Mouse (Mus musculus) liver, embryonic 14.5 days (tissue): ENCODE measurements around the gene Smarcd3. TPM values are rescaled to one million over a fixed set of nuclear protein-coding genes. Genes with fewer than 3 reads are reported as not detected.

Source experiments
- ATAC-seq: fragments of 200-750 bp; cut with Nextera tagmentation; 2 replicates; pipeline ENCODE4 v1.8.0; 2017; ENCODE audit warnings: moderate number of reproducible peaks, mild to moderate bottlenecking, moderate library complexity; ENCODE audit not compliant: insufficient read depth
- DNase-seq, 3 experiments: peaks; one replicate each; pipeline ENCODE4 v3.0.0-alpha.2; 2012 to 2013; ENCODE audit warnings: low read depth in 3 of 3, low spot score in 3 of 3
- H3K27ac ChIP-seq: fragments of 300-500 bp; sonication (generic); 2 replicates; pipeline ENCODE4 v1.5.1; 2014; ENCODE audit warnings: moderate library complexity, mild to moderate bottlenecking, control low read depth, inconsistent platforms
- H3K27me3 ChIP-seq: fragments of 300-500 bp; sonication (generic); 2 replicates; pipeline ENCODE4 v1.6.1; 2014; ENCODE audit warnings: mild to moderate bottlenecking, low read length, moderate library complexity; ENCODE audit not compliant: control insufficient read depth, insufficient read depth
- H3K36me3 ChIP-seq: fragments of 300-500 bp; sonication (generic); replicated peaks from 2 replicates; pipeline ENCODE4 v1.6.1; 2014; ENCODE audit warnings: low read depth; ENCODE audit not compliant: control insufficient read depth, insufficient read depth
- H3K4me1 ChIP-seq, 2 experiments: fragments of 200-500 bp in 1 of 2; fragments of 300-500 bp in 1 of 2; sonication (generic) in 1 of 2; replicated peaks; 2 replicates each; pipeline ENCODE4 v1.6.1; 2012 to 2014; ENCODE audit warnings: antibody characterized with exemption in 1 of 2, inconsistent platforms in 1 of 2, low read length in 1 of 2; ENCODE audit not compliant: control insufficient read depth in 2 of 2, insufficient read depth in 2 of 2
- H3K4me2 ChIP-seq: fragments of 300-500 bp; sonication (generic); 2 replicates; pipeline ENCODE4 v1.6.1; 2014; ENCODE audit warnings: low read depth, mild to moderate bottlenecking, control low read depth, moderate library complexity
- H3K4me3 ChIP-seq, 2 experiments: fragments of 200-500 bp in 1 of 2; fragments of 300-500 bp in 1 of 2; sonication (generic) in 1 of 2; 2 replicates each; pipeline ENCODE4 v1.5.1; 2012 to 2014; ENCODE audit warnings: low read depth in 2 of 2, low read length in 2 of 2, mild to moderate bottlenecking in 2 of 2, control low read depth in 1 of 2, inconsistent platforms in 1 of 2, moderate library complexity in 1 of 2; ENCODE audit not compliant: insufficient read depth in 1 of 2
- H3K9ac ChIP-seq: fragments of 300-500 bp; sonication (generic); replicated peaks from 2 replicates; pipeline ENCODE4 v1.6.1; 2014; ENCODE audit warnings: mild to moderate bottlenecking, control low read depth, moderate library complexity
- H3K9me3 ChIP-seq: fragments of 300-500 bp; sonication (generic); 2 replicates; pipeline ENCODE4 v1.6.1; 2016; ENCODE audit warnings: low read length, mixed read lengths; ENCODE audit not compliant: control insufficient read depth
- CTCF ChIP-seq: IDR thresholded peaks from 2 replicates; pipeline ENCODE4 v1.5.1; 2016; ENCODE audit warnings: antibody characterized with exemption, low read depth, control low read depth
- EP300 ChIP-seq: IDR thresholded peaks from 2 replicates; pipeline ENCODE4 v1.6.1; 2016; ENCODE audit warnings: antibody characterized with exemption, low read depth
- WGBS: fragments of 180-500 bp; shearing (Covaris S2); extraction: QIAGEN DNeasy Blood & Tissue Kit; methylation state at CpG from one replicate; pipeline ENCODE4 v1.1.7; 2014; ENCODE audit not compliant: insufficient replicate concordance; 5-methylcytosine and 5-hydroxymethylcytosine counted together
- polyA plus RNA-seq, 2 experiments: library from polyadenylated mRNA; depleted of rRNA in 1 of 2; stranded (reverse) in 1 of 2; unstranded in 1 of 2; fragments of >200 nt; fragmentation: Nextera tagmentation in 1 of 2; extraction: Ambion mirVana in 1 of 2; gene quantifications; 2 replicates each; pipeline versions ENCODE4 v1.2.1 to v1.2.3; 2012 to 2014

Gene Smarcd3
- polyA plus RNA-seq, 2 experiments: 0.95 to 1.1 TPM

GRCm38 (mm10) chr5:24620626-24621025 lies 3.6 kb downstream of the Smarcd3 start:
- no peak overlapping the region for H3K4me3 ChIP-seq
- DNase-seq (no peak), ATAC-seq (no peak)
- no peak overlapping the region for H3K27ac ChIP-seq
- H3K36me3 ChIP-seq: no peaks in the 10 kb centered on the region
- H3K4me2 ChIP-seq: no peak overlapping the region
- no peak for TF ChIP-seq EP300
- TF ChIP-seq CTCF: no peak
- H3K9me3 ChIP-seq: no peaks in the 10 kb centered on the region
- no peak overlapping the region for H3K9ac ChIP-seq
- H3K4me1 ChIP-seq: no peaks in the 10 kb centered on the region
- WGBS: 61% methylated on average over 8 of the region's 8 CpGs
- H3K27me3 ChIP-seq: peaks cover 9% of the 10 kb centered on the region

GRCm38 (mm10) chr5:24620116-24620515 lies 4.1 kb downstream of the Smarcd3 start:
- ATAC-seq: no peak
- 60% methylated on average over 8 of the region's 8 CpGs for WGBS
- Histone ChIP-seq H3K4me2 (no peak overlapping the region), H3K27ac (no peak overlapping the region), H3K9ac (no peak overlapping the region), H3K4me3 (no peak overlapping the region), H3K27me3 (peaks cover 9% of the 10 kb centered on the region), H3K36me3 (no peaks in the 10 kb centered on the region), H3K4me1 (no peaks in the 10 kb centered on the region), H3K9me3 (no peaks in the 10 kb centered on the region)
- DNase-seq: no peak
- TF ChIP-seq CTCF (no peak), EP300 (no peak)

- 61% methylated on average over 3 of the region's 3 CpGs for WGBS
- H3K27ac ChIP-seq: no peak overlapping the region
- peaks cover 3% of the 10 kb centered on the region for H3K27me3 ChIP-seq
These were observed 5.3 kb downstream of the Smarcd3 start for GRCm38 (mm10) chr5:24618921-24619320.

GRCm38 (mm10) chr5:24615097-24615496 lies 9.1 kb downstream of the Smarcd3 start:
- H3K9ac ChIP-seq: no peak overlapping the region
- DNase-seq: no peak
- no peaks in the 10 kb centered on the region for H3K36me3 ChIP-seq
- H3K4me2 ChIP-seq: no peak overlapping the region
- no peaks in the 10 kb centered on the region for H3K27me3 ChIP-seq
- no peaks in the 10 kb centered on the region for H3K9me3 ChIP-seq
- WGBS: 44% methylated on average over 6 of the region's 6 CpGs
- TF ChIP-seq EP300 (no peak), CTCF (no peak)
- no peaks in the 10 kb centered on the region for H3K4me1 ChIP-seq
- no peak overlapping the region for H3K27ac ChIP-seq
- no peak overlapping the region for H3K4me3 ChIP-seq
- no peak for ATAC-seq

More at GRCm38 (mm10) chr5:24618921-24619320, 5.3 kb downstream of the Smarcd3 start:
- no peak for ATAC-seq
- no peaks in the 10 kb centered on the region for H3K36me3 ChIP-seq
- no peak for TF ChIP-seq CTCF
- TF ChIP-seq EP300: no peak
- no peak overlapping the region for H3K4me2 ChIP-seq
- DNase-seq: no peak
- no peak overlapping the region for H3K4me3 ChIP-seq
- H3K9ac ChIP-seq: no peak overlapping the region
- no peaks in the 10 kb centered on the region for H3K9me3 ChIP-seq
- H3K4me1 ChIP-seq: no peaks in the 10 kb centered on the region

GRCm38 (mm10) chr5:24612302-24612649 lies 11.9 kb downstream of the Smarcd3 start:
- WGBS: 60% methylated on average over 5 of the region's 5 CpGs
- H3K9me3 ChIP-seq: no peaks in the 10 kb centered on the region
- H3K27ac ChIP-seq: no peak overlapping the region
- DNase-seq: no peak
- H3K36me3 ChIP-seq: no peaks in the 10 kb centered on the region
- H3K9ac ChIP-seq: no peak overlapping the region
- no peaks in the 10 kb centered on the region for H3K4me1 ChIP-seq
- no peak overlapping the region for H3K4me3 ChIP-seq
- no peaks in the 10 kb centered on the region for H3K27me3 ChIP-seq
- no peak overlapping the region for H3K4me2 ChIP-seq
- TF ChIP-seq EP300 (no peak), CTCF (peak; percentile 16; the same call in 1 of the 2 replicates)
- no peak for ATAC-seq
